Mouse (Mus musculus) brain, adult 2 months (tissue): ENCODE data around the gene Dcps.

Source experiments
- DNase-seq: peaks from one replicate; pipeline ENCODE4 v3.0.0; 2011; ENCODE audit warnings: low read depth, low spot score

Gene Dcps

GRCm38 (mm10) chr9:35135575-35135974, 40.3 kb downstream of the Dcps start:
- peak; percentile 59 for DNase-seq

GRCm38 (mm10) chr9:35131637-35132397, 44.0 kb downstream of the Dcps start:
- DNase-seq: peak; percentile 82

GRCm38 (mm10) chr9:35128995-35129418, 46.9 kb downstream of the Dcps start:
- no peak for DNase-seq

GRCm38 (mm10) chr9:35128564-35128963, 47.3 kb downstream of the Dcps start:
- no peak for DNase-seq

GRCm38 (mm10) chr9:35127561-35127960, 48.3 kb downstream of the Dcps start:
- DNase-seq: no peak

- DNase-seq: no peak
These were observed 48.7 kb downstream of the Dcps start for GRCm38 (mm10) chr9:35127147-35127546.

- no peak for DNase-seq
These were observed 51.2 kb downstream of the Dcps start for GRCm38 (mm10) chr9:35124678-35124955.

GRCm38 (mm10) chr9:35123804-35124677, 51.8 kb downstream of the Dcps start:
- DNase-seq: no peak

GRCm38 (mm10) chr9:35123456-35123803, 52.4 kb downstream of the Dcps start:
- DNase-seq: peak; percentile 82

- DNase-seq: no peak
These were observed 53.2 kb downstream of the Dcps start for GRCm38 (mm10) chr9:35122551-35123266.

GRCm38 (mm10) chr9:35119168-35119567, 56.7 kb downstream of the Dcps start, which contains the start of gene St3gal4:
Gene St3gal4, minus strand, starts transcription at chr9:35119268.
- DNase-seq: no peak

- no peak for DNase-seq
These were observed 57.3 kb downstream of the Dcps start for GRCm38 (mm10) chr9:35118563-35118962.

- DNase-seq: peak; percentile 28
These were observed 58.2 kb downstream of the Dcps start for GRCm38 (mm10) chr9:35117384-35118295.

- DNase-seq: peak; percentile 92
These were observed 59.2 kb downstream of the Dcps start for GRCm38 (mm10) chr9:35116391-35117381.

GRCm38 (mm10) chr9:35115804-35116203, 60.1 kb downstream of the Dcps start:
- no peak for DNase-seq

GRCm38 (mm10) chr9:35115299-35115698, 60.6 kb downstream of the Dcps start:
- no peak for DNase-seq

GRCm38 (mm10) chr9:35114234-35114633, 61.6 kb downstream of the Dcps start:
- DNase-seq: no peak

- peak; percentile 31 for DNase-seq
These were observed 63.8 kb downstream of the Dcps start for GRCm38 (mm10) chr9:35111941-35112595.

- no peak for DNase-seq
These were observed 64.4 kb downstream of the Dcps start for GRCm38 (mm10) chr9:35111446-35111845.
